In genomic region chr7:79710130-79710607, GRCm38 (mm10) we compare ENCODE assay signal across 8 mouse cellular contexts. TPM values are rescaled to one million over a fixed set of nuclear protein-coding genes. Genes with fewer than 3 reads are reported as not detected.
A peak's percentile ranks its signal among the peaks of the same experiment; 100 is the strongest.
DNase-seq lines count a peak whose midpoint lies in the region; ATAC-seq and TF ChIP-seq lines count a peak whose summit lies in the region.

No protein-coding gene starts in this region.

- peak; percentile 53; the same call in 1 of the 2 replicates for TF ChIP-seq CTCF in thymus, adult 2 months (IDR thresholded peaks at IDR 0.05; ENCODE audit: borderline replicate concordance, control insufficient read depth, extremely low read depth, insufficient read depth, low read length, poor library complexity)
- TF ChIP-seq CTCF in midbrain, postnatal 0 days (IDR thresholded peaks at IDR 0.05), result peak; percentile 65

- WGBS in thymus, adult 2 months, result 32% methylated on average over 55 of the region's 55 CpGs
- WGBS in heart, embryonic 14.5 days, result 1% methylated on average over 55 of the region's 55 CpGs
- under 1% methylated on average over 50 of the region's 55 CpGs for WGBS in midbrain, postnatal 0 days

- H3K4me1 ChIP-seq in thymus, adult 2 months (replicated peaks; ENCODE audit: control insufficient read depth, insufficient read depth, low read length), result peaks cover 10% of the 10 kb centered on the region
- peaks cover 2 to 6% of the 10 kb centered on the region in 2 experiments; a peak in 1 of 4 replicates for H3K4me1 ChIP-seq in heart, embryonic 14.5 days (ENCODE audit: control insufficient read depth in 2 of 2, insufficient read depth in 2 of 2, low read length in 2 of 2)
- peaks cover 5% of the 10 kb centered on the region; the same call in 1 of the 2 replicates for H3K4me1 ChIP-seq in midbrain, postnatal 0 days (ENCODE audit: insufficient read depth, low read length)

- H3K27ac ChIP-seq in thymus, adult 2 months (ENCODE audit: control insufficient read depth, insufficient read depth, low read length), result no peak overlapping the region
- H3K27ac ChIP-seq in heart, embryonic 14.5 days (replicated peaks in 1 of 2; ENCODE audit: control insufficient read depth in 1 of 2, insufficient read depth in 1 of 2, low read depth in 2 of 2, low read length in 2 of 2), result no peak overlapping the region
- peak overlapping the region; percentile 51; the same call in 1 of the 2 replicates for H3K27ac ChIP-seq in midbrain, postnatal 0 days (ENCODE audit: low read depth, low read length)

- no peak for DNase-seq in thymus, adult 2 months
- no peak for DNase-seq in thymus, adult 18-20 months
- DNase-seq in layer of hippocampus, postnatal 36 days, result peak; percentile 53
- peak; percentile 86 for DNase-seq in midbrain, postnatal 0 days (ENCODE audit: low spot score)
- DNase-seq in gastrocnemius, postnatal 10 days, result no peak
- DNase-seq in ovary, postnatal 10 days (ENCODE audit: low spot score), result no peak

- ATAC-seq in common myeloid progenitor, adult 5-6 weeks (replicated peaks; ENCODE audit: low read depth, poor library complexity, severe bottlenecking), result peak; percentile 43; the same call in 1 of the 2 replicates
- peak; percentile 55; the same call in 1 of the 2 replicates for ATAC-seq in heart, embryonic 14.5 days (ENCODE audit: insufficient number of reproducible peaks, insufficient read depth, low FRiP score, low read depth)
- ATAC-seq in midbrain, postnatal 0 days (ENCODE audit: low FRiP score), result peak; percentile 87

- H3K4me2 ChIP-seq in heart, embryonic 14.5 days (ENCODE audit: low read length), result peak overlapping the region; percentile 89
- H3K4me2 ChIP-seq in midbrain, postnatal 0 days (ENCODE audit: low read depth, low read length, poor library complexity, severe bottlenecking), result peak overlapping the region; percentile 71

- H3K36me3 ChIP-seq in thymus, adult 2 months (ENCODE audit: control insufficient read depth, insufficient read depth, low read length), result no peaks in the 10 kb centered on the region
- peaks cover 38% of the 10 kb centered on the region for H3K36me3 ChIP-seq in heart, embryonic 14.5 days (ENCODE audit: control insufficient read depth, insufficient read depth, low read length)
- 0 out of 2 replicates have a peak, but pooled peaks cover 2% of the 10 kb centered on the region for H3K36me3 ChIP-seq in midbrain, postnatal 0 days (ENCODE audit: insufficient read depth, low read length)

- TF ChIP-seq POLR2A in thymus, adult 2 months (IDR thresholded peaks at IDR 0.05; ENCODE audit: control insufficient read depth, extremely low read depth, insufficient read depth, low read length, poor library complexity), result no peak

- peak overlapping the region; percentile 65 for H3K9ac ChIP-seq in heart, embryonic 14.5 days (ENCODE audit: low read length)
- peak overlapping the region; percentile 66 for H3K9ac ChIP-seq in midbrain, postnatal 0 days (replicated peaks; ENCODE audit: low read length, poor library complexity, severe bottlenecking)

- H3K4me3 ChIP-seq in thymus, adult 2 months (ENCODE audit: control insufficient read depth, insufficient read depth, low read length), result no peak overlapping the region; the same call in 1 of the 2 replicates
- H3K4me3 ChIP-seq in heart, embryonic 14.5 days (ENCODE audit: control insufficient read depth in 1 of 2, insufficient read depth in 1 of 2, low read depth in 1 of 2, low read length in 2 of 2), result peak overlapping the region; percentile 48 to 49
- peak overlapping the region; percentile 47 for H3K4me3 ChIP-seq in midbrain, postnatal 0 days (ENCODE audit: low read depth, low read length)

- H3K9me3 ChIP-seq in heart, embryonic 14.5 days (ENCODE audit: control insufficient read depth, low read length), result no peaks in the 10 kb centered on the region
- H3K9me3 ChIP-seq in midbrain, postnatal 0 days (ENCODE audit: low read length), result no peaks in the 10 kb centered on the region

- H3K27me3 ChIP-seq in thymus, adult 2 months (ENCODE audit: control insufficient read depth, insufficient read depth, low read length), result no peaks in the 10 kb centered on the region; the same call in 1 of the 2 replicates
- H3K27me3 ChIP-seq in heart, embryonic 14.5 days (ENCODE audit: control insufficient read depth, insufficient read depth, low read length), result peaks cover 18% of the 10 kb centered on the region
- H3K27me3 ChIP-seq in midbrain, postnatal 0 days (ENCODE audit: insufficient read depth, low read length), result no peaks in the 10 kb centered on the region; the same call in 1 of the 2 replicates

RNA-seq across cellular contexts. Expression of gene Kif7, which starts 5.4 kb away (rescaled TPM):
- 5.7 and 6.3 TPM in 2 replicates for polyA plus RNA-seq in thymus, adult 2 months (2012; rRNA removed)
- 0.53 and 1.6 TPM in 2 replicates for total RNA-seq in common myeloid progenitor, adult 5-6 weeks (2017)
- 1.6 and 2.0 TPM in 2 replicates for polyA plus RNA-seq in heart, embryonic 14.5 days (2014; fragmentation: Nextera tagmentation; extraction: Ambion mirVana)
- 1 to 10 TPM; 1.9 to 2.3 TPM for total RNA-seq in layer of hippocampus, postnatal 36 days (2021)
- 5.5 and 5.6 TPM in 2 replicates for total RNA-seq in midbrain, postnatal 0 days (2014; rRNA removed)
- polyA plus RNA-seq in midbrain, postnatal 0 days (2015; fragmentation: Nextera tagmentation; extraction: Ambion mirVana), result 1.5 and 1.7 TPM in 2 replicates
- total RNA-seq in gastrocnemius, postnatal 10 days (2021), result 1 to 10 TPM; 2.7 to 3.6 TPM

RNA-seq across cellular contexts. Expression of gene Plin1, which starts 22.5 kb away (rescaled TPM):
- polyA plus RNA-seq in thymus, adult 2 months (2012; rRNA removed), result 64.4 and 73.1 TPM in 2 replicates
- total RNA-seq in common myeloid progenitor, adult 5-6 weeks (2017), result not detected in 2 replicates
- not detected in 2 replicates for polyA plus RNA-seq in heart, embryonic 14.5 days (2014; fragmentation: Nextera tagmentation; extraction: Ambion mirVana)
- under 1 TPM; 0.22 to 0.35 TPM for total RNA-seq in layer of hippocampus, postnatal 36 days (2021)
- 0.14 and 0.44 TPM in 2 replicates for total RNA-seq in midbrain, postnatal 0 days (2014; rRNA removed)
- polyA plus RNA-seq in midbrain, postnatal 0 days (2015; fragmentation: Nextera tagmentation; extraction: Ambion mirVana), result 0.23 and 0.33 TPM in 2 replicates
- 10 to 100 TPM; 13.8 to 14.5 TPM for total RNA-seq in gastrocnemius, postnatal 10 days (2021)

RNA-seq across cellular contexts. Expression of gene Pex11a, which starts 32.8 kb away (rescaled TPM):
- 5.0 and 8.1 TPM in 2 replicates for polyA plus RNA-seq in thymus, adult 2 months (2012; rRNA removed)
- total RNA-seq in common myeloid progenitor, adult 5-6 weeks (2017), result 3.1 and 4.5 TPM in 2 replicates
- 9.4 and 9.8 TPM in 2 replicates for polyA plus RNA-seq in heart, embryonic 14.5 days (2014; fragmentation: Nextera tagmentation; extraction: Ambion mirVana)
- 10 to 100 TPM; 10.3 to 10.9 TPM for total RNA-seq in layer of hippocampus, postnatal 36 days (2021)
- 3.4 and 3.6 TPM in 2 replicates for total RNA-seq in midbrain, postnatal 0 days (2014; rRNA removed)
- polyA plus RNA-seq in midbrain, postnatal 0 days (2015; fragmentation: Nextera tagmentation; extraction: Ambion mirVana), result 11.9 and 12.3 TPM in 2 replicates
- 1 to 10 TPM; 3.9 to 4.2 TPM for total RNA-seq in gastrocnemius, postnatal 10 days (2021)

RNA-seq across cellular contexts. Expression of gene Wdr93, which starts 32.8 kb away (rescaled TPM):
- polyA plus RNA-seq in thymus, adult 2 months (2012; rRNA removed), result 0.22 and 0.24 TPM in 2 replicates
- total RNA-seq in common myeloid progenitor, adult 5-6 weeks (2017), result not detected in 2 replicates
- polyA plus RNA-seq in heart, embryonic 14.5 days (2014; fragmentation: Nextera tagmentation; extraction: Ambion mirVana), result 0.39 and 0.50 TPM in 2 replicates
- under 1 TPM; 0.30 to 0.38 TPM for total RNA-seq in layer of hippocampus, postnatal 36 days (2021)
- total RNA-seq in midbrain, postnatal 0 days (2014; rRNA removed), result 0.19 and 0.27 TPM in 2 replicates
- polyA plus RNA-seq in midbrain, postnatal 0 days (2015; fragmentation: Nextera tagmentation; extraction: Ambion mirVana), result 0.32 TPM in 1 of 2 replicates, not detected in the other
- under 1 TPM in 1 of 2 experiments, not detected in 1; 0.11 TPM for total RNA-seq in gastrocnemius, postnatal 10 days (2021)

RNA-seq across cellular contexts. Expression of gene Ticrr, which starts 50.2 kb away (rescaled TPM):
- 7.7 and 12.0 TPM in 2 replicates for polyA plus RNA-seq in thymus, adult 2 months (2012; rRNA removed)
- total RNA-seq in common myeloid progenitor, adult 5-6 weeks (2017), result 16.7 and 34.7 TPM in 2 replicates
- polyA plus RNA-seq in heart, embryonic 14.5 days (2014; fragmentation: Nextera tagmentation; extraction: Ambion mirVana), result 5.1 and 5.3 TPM in 2 replicates
- under 1 TPM; 0.10 to 0.20 TPM for total RNA-seq in layer of hippocampus, postnatal 36 days (2021)
- total RNA-seq in midbrain, postnatal 0 days (2014; rRNA removed), result 1.2 and 3.4 TPM in 2 replicates
- polyA plus RNA-seq in midbrain, postnatal 0 days (2015; fragmentation: Nextera tagmentation; extraction: Ambion mirVana), result 0.85 and 1.0 TPM in 2 replicates
- 1 to 10 TPM; 1.3 to 2.1 TPM for total RNA-seq in gastrocnemius, postnatal 10 days (2021)

Comparison
In these comparisons a context has a peak if more than half of its experiments do, and no peak if none do; other contexts are left out.
1. DNase-seq: peak in layer of hippocampus, postnatal 36 days (2 of 2) and midbrain, postnatal 0 days (single experiment); none in thymus, adult 2 months (single experiment), thymus, adult 18-20 months (0 of 2), gastrocnemius, postnatal 10 days (single experiment) and ovary, postnatal 10 days (single experiment).
2. RNA of gene Plin1, which starts 22.5 kb away (total RNA-seq): 13.8 to 14.5 TPM in gastrocnemius, postnatal 10 days; 0.14 to 0.44 TPM in midbrain, postnatal 0 days, 0.22 to 0.35 TPM in layer of hippocampus, postnatal 36 days and not detected in common myeloid progenitor, adult 5-6 weeks; every median in the first group is over 10 times any median in the second.
3. Peak in every context shown above with its lines, with median percentiles within 50 percentile points of each other: ATAC-seq.